Mouse (Mus musculus): ENCODE data around the gene Rgs9bp. TPM values are rescaled to one million over a fixed set of nuclear protein-coding genes. Genes with fewer than 3 reads are reported as not detected.
A peak's percentile ranks its signal among the peaks of the same experiment; 100 is the strongest.
"Not testable (repeated sequence)": the region's sequence is repeated elsewhere in the genome, so short reads cannot be mapped to it uniquely, and the experiment has no call there.

Rgs9bp gene
- total RNA-seq, 2 experiments from 2014 or later = 0.68 to 1.7 TPM

DNA sequence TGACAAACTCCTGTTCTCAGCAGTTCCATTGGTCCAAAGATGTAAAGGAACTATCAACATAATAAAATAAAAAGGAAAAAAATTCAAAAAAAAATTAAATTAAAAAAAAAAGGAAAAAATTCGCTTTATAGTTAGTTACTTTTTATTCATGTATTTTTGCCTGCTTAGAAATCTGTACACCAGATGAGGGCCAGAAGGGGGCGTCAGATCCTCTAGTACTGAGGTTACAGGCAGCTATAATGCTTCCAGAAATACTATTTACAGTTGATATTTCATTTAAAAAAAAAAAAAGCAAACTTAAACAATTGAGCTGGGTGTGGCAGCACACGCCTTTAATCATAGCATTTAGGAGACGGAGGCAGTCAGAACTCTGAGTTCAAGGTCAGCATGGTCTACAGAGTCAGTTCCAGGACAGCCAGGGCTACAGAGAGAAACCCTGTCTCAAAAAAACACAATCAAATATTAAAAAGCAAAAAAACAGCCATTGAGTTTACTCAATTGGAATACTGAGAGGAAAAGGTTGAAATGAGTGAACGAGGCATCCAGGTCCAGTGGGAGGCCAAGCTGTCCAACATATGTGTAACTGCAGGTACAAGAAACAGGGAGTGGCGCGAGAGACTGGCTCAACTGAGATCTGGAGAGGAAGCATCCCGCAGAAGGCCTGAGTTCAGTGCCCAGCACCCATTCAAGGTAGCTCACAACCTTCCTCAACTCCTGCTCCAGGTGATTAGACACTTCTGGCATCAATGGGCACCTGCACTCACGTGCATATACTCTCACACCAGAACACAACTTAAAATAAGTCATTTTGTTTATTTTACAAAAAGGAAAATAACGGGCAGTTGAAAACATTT lies 31.4 kb downstream of the Rgs9bp start:
- ATAC-seq (replicated peaks; ENCODE audit: low FRiP score, poor library complexity, severe bottlenecking) = no peak

DNA sequence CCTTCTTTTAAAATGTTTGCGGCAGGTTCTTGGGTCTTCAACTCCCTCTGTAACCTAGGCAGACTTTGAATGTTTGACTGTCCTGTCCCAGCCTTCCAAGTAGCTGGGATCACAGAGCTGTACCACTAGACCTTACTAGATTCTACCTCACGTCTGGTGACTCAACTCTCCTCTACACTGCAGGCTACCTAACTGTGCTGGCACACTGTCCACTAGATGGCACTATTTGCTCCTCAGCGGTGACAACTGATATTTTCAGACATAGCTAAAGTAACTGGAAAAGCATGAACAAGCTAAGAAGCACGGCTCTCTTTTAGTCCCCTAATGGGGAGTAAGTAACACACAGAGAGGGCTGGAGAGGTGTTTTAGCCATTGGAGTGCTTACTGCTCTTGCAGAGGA lies 39.5 kb downstream of the Rgs9bp start:
- ATAC-seq (replicated peaks; ENCODE audit: low FRiP score, poor library complexity, severe bottlenecking) = peak; percentile 88

DNA sequence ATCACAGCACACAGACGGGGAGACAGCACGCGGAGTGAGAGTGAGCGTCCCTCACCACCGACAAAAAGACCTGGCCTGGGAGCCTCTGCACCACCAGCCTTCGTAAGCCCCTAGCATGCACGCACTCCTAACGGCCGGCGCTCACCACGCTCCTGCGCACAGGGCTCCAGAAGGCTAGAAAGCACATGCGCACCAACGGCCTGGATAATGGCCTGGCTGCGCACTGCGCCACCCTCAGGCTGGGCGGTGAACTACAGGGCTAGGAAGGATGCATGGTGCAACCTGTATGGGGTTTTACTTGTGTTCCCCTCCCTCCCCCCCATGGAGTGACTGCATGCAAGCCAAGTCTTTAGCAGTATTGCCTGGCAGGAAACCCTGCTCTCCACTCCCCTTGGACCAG lies 47.8 kb downstream of the Rgs9bp start, which contains the start of gene Tdrd12:
Gene Tdrd12, minus strand, starts transcription at position 184 of the 400 bp plus-strand sequence.
- no peak for ATAC-seq (replicated peaks; ENCODE audit: low FRiP score, poor library complexity, severe bottlenecking)

DNA sequence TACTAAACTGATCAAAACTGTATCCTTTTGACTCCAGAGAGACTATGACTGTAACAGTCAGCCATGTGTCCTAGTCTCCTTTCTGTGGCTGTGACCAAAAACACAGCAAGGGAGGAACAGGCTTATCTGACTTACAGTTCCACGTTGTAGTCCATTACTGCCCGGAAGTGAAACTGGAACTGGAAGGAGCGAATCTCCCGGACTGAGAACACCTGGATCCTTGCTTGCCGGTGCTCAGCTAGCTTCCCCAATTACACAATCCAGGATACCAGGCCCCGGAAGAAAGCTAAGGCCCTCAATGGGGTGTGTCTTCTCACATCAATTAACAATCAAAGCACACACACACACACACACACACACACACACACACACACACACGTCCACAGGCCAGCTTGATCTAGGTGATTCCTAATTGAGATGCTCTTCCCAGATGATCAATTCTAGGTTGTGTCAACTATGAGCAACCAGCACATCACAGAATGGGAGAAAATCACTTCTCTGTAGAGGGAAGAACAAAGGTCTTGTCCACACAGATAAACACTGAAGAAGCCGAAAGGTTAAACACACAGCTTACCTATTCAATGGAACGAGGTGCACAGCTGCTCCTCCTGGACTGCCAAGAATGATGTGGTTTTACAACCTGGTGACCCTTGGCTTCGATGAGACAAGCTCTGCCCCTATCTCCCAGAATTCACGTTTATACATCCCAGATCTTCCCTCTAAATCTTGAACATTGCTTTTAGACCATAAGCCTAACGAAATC lies 49.5 kb downstream of the Rgs9bp start:
- no peak for ATAC-seq (replicated peaks; ENCODE audit: low FRiP score, poor library complexity, severe bottlenecking)

DNA sequence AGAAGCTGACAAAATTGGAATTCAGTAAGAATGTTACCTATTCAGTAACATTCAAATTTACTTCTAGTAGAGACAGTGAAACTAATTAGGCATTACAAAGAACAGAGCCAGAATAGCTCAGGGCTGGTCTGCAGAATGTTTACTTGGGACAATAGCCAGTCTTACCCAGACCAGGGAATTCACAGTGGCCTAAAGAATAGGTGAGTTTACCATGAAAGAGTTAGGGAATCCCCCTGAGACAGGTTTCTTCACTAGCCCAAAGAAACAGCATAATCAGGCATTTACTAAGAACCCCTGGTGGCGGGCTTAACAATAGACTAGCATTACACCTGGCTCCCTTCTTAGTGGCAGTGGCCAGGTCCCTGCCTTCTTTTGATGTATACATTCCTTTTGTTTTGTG lies 54.8 kb downstream of the Rgs9bp start:
- not testable (repeated sequence) for ATAC-seq (replicated peaks; ENCODE audit: low FRiP score, poor library complexity, severe bottlenecking)

DNA sequence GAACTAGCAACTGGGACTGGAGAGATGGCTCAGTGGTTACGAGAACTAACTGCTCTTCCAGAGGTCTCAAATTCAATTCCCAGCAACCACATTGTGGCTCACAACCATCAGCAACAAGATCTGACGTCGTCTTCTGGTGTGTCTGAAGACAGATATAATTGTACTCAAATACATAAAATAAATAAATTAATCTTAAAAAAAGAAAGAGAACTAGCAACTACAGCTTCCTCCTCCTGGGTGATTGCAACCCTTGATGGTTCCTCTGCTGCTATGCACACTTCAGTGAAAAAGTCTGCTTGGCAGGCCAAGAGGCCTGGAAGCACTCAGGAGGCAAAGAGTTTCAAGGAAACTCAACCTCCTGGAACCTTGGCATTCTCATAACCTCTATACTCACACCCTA lies 55.4 kb downstream of the Rgs9bp start:
- ATAC-seq (replicated peaks; ENCODE audit: low FRiP score, poor library complexity, severe bottlenecking) = no peak

Other genes with a start within 250 kb of the Rgs9bp start
- gene Faap24, start 188.7 kb downstream of the Rgs9bp start, total RNA-seq (2015; ENCODE audit: low replicate concordance) = 3.8 and 8.4 TPM in 2 replicates
- 7.8 and 11.0 TPM in 2 replicates for gene Faap24, start 188.7 kb downstream of the Rgs9bp start, total RNA-seq (2017; ENCODE audit: low replicate concordance)
- gene Cep89, start 188.5 kb downstream of the Rgs9bp start, total RNA-seq (2015; ENCODE audit: low replicate concordance) = 11.1 and 18.1 TPM in 2 replicates
- 11.7 and 13.0 TPM in 2 replicates for gene Cep89, start 188.5 kb downstream of the Rgs9bp start, total RNA-seq (2017; ENCODE audit: low replicate concordance)
- gene Slc7a9, start 136.8 kb downstream of the Rgs9bp start, total RNA-seq (2015; ENCODE audit: low replicate concordance) = not detected in 2 replicates
- not detected in 2 replicates for gene Slc7a9, start 136.8 kb downstream of the Rgs9bp start, total RNA-seq (2017; ENCODE audit: low replicate concordance)
- not detected in 2 replicates for gene Tdrd12, start 47.8 kb downstream of the Rgs9bp start, total RNA-seq (2015; ENCODE audit: low replicate concordance)
- 0.94 TPM in 1 of 2 replicates, not detected in the other for gene Tdrd12, start 47.8 kb downstream of the Rgs9bp start, total RNA-seq (2017; ENCODE audit: low replicate concordance)
- 55.3 and 55.8 TPM in 2 replicates for gene Nudt19, start 29.3 kb downstream of the Rgs9bp start, total RNA-seq (2015; ENCODE audit: low replicate concordance)
- gene Nudt19, start 29.3 kb downstream of the Rgs9bp start, total RNA-seq (2017; ENCODE audit: low replicate concordance) = 10.0 and 24.4 TPM in 2 replicates
- gene Ankrd27, start 662 bp upstream of the Rgs9bp start, total RNA-seq (2015; ENCODE audit: low replicate concordance) = 11.5 and 35.4 TPM in 2 replicates
- gene Ankrd27, start 662 bp upstream of the Rgs9bp start, total RNA-seq (2017; ENCODE audit: low replicate concordance) = 12.3 and 20.6 TPM in 2 replicates
- 5.2 and 45.3 TPM in 2 replicates for gene Pdcd5, start 61.9 kb upstream of the Rgs9bp start, total RNA-seq (2015; ENCODE audit: low replicate concordance)
- gene Pdcd5, start 61.9 kb upstream of the Rgs9bp start, total RNA-seq (2017; ENCODE audit: low replicate concordance) = 16.6 and 17.1 TPM in 2 replicates
- 2.7 and 23.4 TPM in 2 replicates for gene Dpy19l3, start 168.9 kb upstream of the Rgs9bp start, total RNA-seq (2015; ENCODE audit: low replicate concordance)
- 0.84 and 2.5 TPM in 2 replicates for gene Dpy19l3, start 168.9 kb upstream of the Rgs9bp start, total RNA-seq (2017; ENCODE audit: low replicate concordance)
- gene Zfp507, start 217.4 kb upstream of the Rgs9bp start, total RNA-seq (2015; ENCODE audit: low replicate concordance) = 1.2 and 1.9 TPM in 2 replicates
- gene Zfp507, start 217.4 kb upstream of the Rgs9bp start, total RNA-seq (2017; ENCODE audit: low replicate concordance) = 2.6 and 3.8 TPM in 2 replicates

Data from erythroblast, adult 5-6 weeks (primary cell).